Mouse (Mus musculus): ENCODE measurements around the gene Kdm6b. TPM values are rescaled to one million over a fixed set of nuclear protein-coding genes. Genes with fewer than 3 reads are reported as not detected.

Gene Kdm6b
- polyA plus RNA-seq, 1 experiment from 2014 or later, result 22.0 TPM

- Histone ChIP-seq H3K27ac (replicated peaks in 1 of 2; ENCODE audit: control insufficient read depth in 1 of 2, insufficient read depth in 1 of 2, low read depth in 2 of 2, low read length in 2 of 2) (peak overlapping the region in 1 of 2 experiments; percentile 54; a peak in 2 of 4 replicates), H3K9ac (ENCODE audit: low read length) (0 out of 2 replicates have a peak overlapping the region, but pooled peaks have one; percentile 0), H3K4me3 (ENCODE audit: control insufficient read depth in 1 of 2, insufficient read depth in 1 of 2, low read depth in 1 of 2, low read length in 2 of 2) (no peak overlapping the region), H3K4me1 (ENCODE audit: control insufficient read depth in 2 of 2, insufficient read depth in 2 of 2, low read length in 2 of 2) (peaks cover 23 to 46% of the 10 kb centered on the region in 2 experiments), H3K36me3 (ENCODE audit: control insufficient read depth, insufficient read depth, low read length) (peaks cover 14% of the 10 kb centered on the region; the same call in 1 of the 2 replicates), H3K4me2 (ENCODE audit: low read length) (peak overlapping the region; percentile 31; the same call in 1 of the 2 replicates), H3K27me3 (ENCODE audit: control insufficient read depth, insufficient read depth, low read length) (no peaks in the 10 kb centered on the region), H3K9me3 (ENCODE audit: control insufficient read depth, low read length) (no peaks in the 10 kb centered on the region)
- 27% methylated on average over 9 of the region's 9 CpGs for WGBS
- no peak for ATAC-seq (ENCODE audit: insufficient number of reproducible peaks, insufficient read depth, low FRiP score, low read depth)
These were observed 42.7 kb downstream of the Kdm6b start for GRCm38 (mm10) chr11:69370817-69371215.

GRCm38 (mm10) chr11:69369990-69370816 is 43.3 kb downstream of the Kdm6b start:
- Histone ChIP-seq H3K4me3 (ENCODE audit: control insufficient read depth in 1 of 2, insufficient read depth in 1 of 2, low read depth in 1 of 2, low read length in 2 of 2) (peak overlapping the region in 1 of 2 experiments; percentile 97; a peak in 2 of 4 replicates), H3K27me3 (ENCODE audit: control insufficient read depth, insufficient read depth, low read length) (no peaks in the 10 kb centered on the region), H3K9ac (ENCODE audit: low read length) (peak overlapping the region; percentile 99; the same call in 1 of the 2 replicates), H3K4me1 (ENCODE audit: control insufficient read depth in 2 of 2, insufficient read depth in 2 of 2, low read length in 2 of 2) (peaks cover 29 to 52% of the 10 kb centered on the region in 2 experiments), H3K36me3 (ENCODE audit: control insufficient read depth, insufficient read depth, low read length) (peaks cover 10% of the 10 kb centered on the region; the same call in 1 of the 2 replicates), H3K4me2 (ENCODE audit: low read length) (peak overlapping the region; percentile 93), H3K9me3 (ENCODE audit: control insufficient read depth, low read length) (no peaks in the 10 kb centered on the region), H3K27ac (replicated peaks in 1 of 2; ENCODE audit: control insufficient read depth in 1 of 2, insufficient read depth in 1 of 2, low read depth in 2 of 2, low read length in 2 of 2) (peak overlapping the region in 1 of 2 experiments; percentile 97; a peak in 2 of 4 replicates)
- no peak for ATAC-seq (ENCODE audit: insufficient number of reproducible peaks, insufficient read depth, low FRiP score, low read depth)
- 43% methylated on average over 2 of the region's 2 CpGs for WGBS

GRCm38 (mm10) chr11:69369215-69369989 is 44.1 kb downstream of the Kdm6b start, which contains the start of gene Chd3:
TSS of gene Chd3 (minus strand) at chr11:69369406.
- Histone ChIP-seq H3K27ac (replicated peaks in 1 of 2; ENCODE audit: control insufficient read depth in 1 of 2, insufficient read depth in 1 of 2, low read depth in 2 of 2, low read length in 2 of 2) (peak within 1 kb of the TSS; percentile 78 to 97), H3K9ac (ENCODE audit: low read length) (peak within 1 kb of the TSS; percentile 99), H3K4me1 (ENCODE audit: control insufficient read depth in 2 of 2, insufficient read depth in 2 of 2, low read length in 2 of 2) (peaks cover 37 to 60% of the 10 kb centered on the region in 2 experiments), H3K9me3 (ENCODE audit: control insufficient read depth, low read length) (no peaks in the 10 kb centered on the region), H3K27me3 (ENCODE audit: control insufficient read depth, insufficient read depth, low read length) (no peaks in the 10 kb centered on the region), H3K4me3 (ENCODE audit: control insufficient read depth in 1 of 2, insufficient read depth in 1 of 2, low read depth in 1 of 2, low read length in 2 of 2) (peak within 1 kb of the TSS; percentile 89 to 97), H3K36me3 (ENCODE audit: control insufficient read depth, insufficient read depth, low read length) (peaks cover 10% of the 10 kb centered on the region; the same call in 1 of the 2 replicates), H3K4me2 (ENCODE audit: low read length) (peak within 1 kb of the TSS; percentile 93)
- ATAC-seq (ENCODE audit: insufficient number of reproducible peaks, insufficient read depth, low FRiP score, low read depth), result no peak
- 4% methylated on average over 18 of the region's 34 CpGs for WGBS

- Histone ChIP-seq H3K36me3 (ENCODE audit: control insufficient read depth, insufficient read depth, low read length) (peaks cover 9% of the 10 kb centered on the region), H3K4me3 (ENCODE audit: control insufficient read depth in 1 of 2, insufficient read depth in 1 of 2, low read depth in 1 of 2, low read length in 2 of 2) (peak overlapping the region; percentile 89 to 97), H3K27ac (replicated peaks in 1 of 2; ENCODE audit: control insufficient read depth in 1 of 2, insufficient read depth in 1 of 2, low read depth in 2 of 2, low read length in 2 of 2) (peak overlapping the region; percentile 78 to 97), H3K9me3 (ENCODE audit: control insufficient read depth, low read length) (no peaks in the 10 kb centered on the region), H3K27me3 (ENCODE audit: control insufficient read depth, insufficient read depth, low read length) (no peaks in the 10 kb centered on the region), H3K9ac (ENCODE audit: low read length) (peak overlapping the region; percentile 99), H3K4me2 (ENCODE audit: low read length) (peak overlapping the region; percentile 93), H3K4me1 (ENCODE audit: control insufficient read depth in 2 of 2, insufficient read depth in 2 of 2, low read length in 2 of 2) (peaks cover 39 to 63% of the 10 kb centered on the region in 2 experiments)
- WGBS, result under 1% methylated on average over 44 of the region's 106 CpGs
- ATAC-seq (ENCODE audit: insufficient number of reproducible peaks, insufficient read depth, low FRiP score, low read depth), result peak; percentile 16
These were observed 44.9 kb downstream of the Kdm6b start for GRCm38 (mm10) chr11:69368356-69369214.

GRCm38 (mm10) chr11:69367616-69368355 is 45.7 kb downstream of the Kdm6b start:
- H3K9ac ChIP-seq (ENCODE audit: low read length), result peak overlapping the region; percentile 99
- H3K4me1 ChIP-seq (ENCODE audit: control insufficient read depth in 2 of 2, insufficient read depth in 2 of 2, low read length in 2 of 2), result peaks cover 39 to 60% of the 10 kb centered on the region in 2 experiments
- peak overlapping the region; percentile 93 for H3K4me2 ChIP-seq (ENCODE audit: low read length)
- 1% methylated on average over 22 of the region's 22 CpGs for WGBS
- H3K36me3 ChIP-seq (ENCODE audit: control insufficient read depth, insufficient read depth, low read length), result peaks cover 13% of the 10 kb centered on the region
- H3K4me3 ChIP-seq (ENCODE audit: control insufficient read depth in 1 of 2, insufficient read depth in 1 of 2, low read depth in 1 of 2, low read length in 2 of 2), result peak overlapping the region; percentile 89 to 97
- peak overlapping the region; percentile 79 to 97 for H3K27ac ChIP-seq (replicated peaks in 1 of 2; ENCODE audit: control insufficient read depth in 1 of 2, insufficient read depth in 1 of 2, low read depth in 2 of 2, low read length in 2 of 2)
- no peaks in the 10 kb centered on the region for H3K9me3 ChIP-seq (ENCODE audit: control insufficient read depth, low read length)
- no peaks in the 10 kb centered on the region for H3K27me3 ChIP-seq (ENCODE audit: control insufficient read depth, insufficient read depth, low read length)
- peak; percentile 7; the same call in 1 of the 2 replicates for ATAC-seq (ENCODE audit: insufficient number of reproducible peaks, insufficient read depth, low FRiP score, low read depth)

GRCm38 (mm10) chr11:69366855-69367615 is 46.4 kb downstream of the Kdm6b start:
- WGBS, result under 1% methylated on average over 22 of the region's 22 CpGs
- Histone ChIP-seq H3K4me3 (ENCODE audit: control insufficient read depth in 1 of 2, insufficient read depth in 1 of 2, low read depth in 1 of 2, low read length in 2 of 2) (peak overlapping the region; percentile 89 to 97), H3K27ac (replicated peaks in 1 of 2; ENCODE audit: control insufficient read depth in 1 of 2, insufficient read depth in 1 of 2, low read depth in 2 of 2, low read length in 2 of 2) (peak overlapping the region; percentile 79 to 97), H3K4me2 (ENCODE audit: low read length) (peak overlapping the region; percentile 93), H3K36me3 (ENCODE audit: control insufficient read depth, insufficient read depth, low read length) (peaks cover 19% of the 10 kb centered on the region), H3K27me3 (ENCODE audit: control insufficient read depth, insufficient read depth, low read length) (no peaks in the 10 kb centered on the region), H3K9ac (ENCODE audit: low read length) (peak overlapping the region; percentile 99), H3K9me3 (ENCODE audit: control insufficient read depth, low read length) (no peaks in the 10 kb centered on the region), H3K4me1 (ENCODE audit: control insufficient read depth in 2 of 2, insufficient read depth in 2 of 2, low read length in 2 of 2) (peaks cover 34 to 53% of the 10 kb centered on the region in 2 experiments)
- no peak for ATAC-seq (ENCODE audit: insufficient number of reproducible peaks, insufficient read depth, low FRiP score, low read depth)
